Mouse (Mus musculus) neural tube, embryonic 10.5 days (tissue): ENCODE results near the gene Lrrc46.
A peak's percentile ranks its signal among the peaks of the same experiment; 100 is the strongest.

Source experiments
- DNase-seq: peaks from one replicate; pipeline ENCODE4 v3.0.0-alpha.2; 2017; ENCODE audit warnings: low spot score; ENCODE audit errors: extremely low spot score

Gene Lrrc46

GRCm38 (mm10) chr11:97013121-97013670 lies 28.0 kb downstream of the Lrrc46 start, which contains the start of gene Sp6:
Gene Sp6, plus strand, starts transcription at chr11:97013394.
- no peak for DNase-seq

GRCm38 (mm10) chr11:97009198-97009790 lies 31.9 kb downstream of the Lrrc46 start:
- no peak for DNase-seq

- DNase-seq: no peak
Measured at GRCm38 (mm10) chr11:97007093-97007794, 34.0 kb downstream of the Lrrc46 start.

- no peak for DNase-seq
Measured at GRCm38 (mm10) chr11:97003170-97003569, 38.0 kb downstream of the Lrrc46 start.

GRCm38 (mm10) chr11:96997380-96997956 lies 43.7 kb downstream of the Lrrc46 start:
- peak; percentile 66 for DNase-seq

GRCm38 (mm10) chr11:96996773-96997379 lies 44.3 kb downstream of the Lrrc46 start:
- no peak for DNase-seq

- no peak for DNase-seq
Measured at GRCm38 (mm10) chr11:96995836-96996772, 45.1 kb downstream of the Lrrc46 start.

GRCm38 (mm10) chr11:96995031-96995430 lies 46.2 kb downstream of the Lrrc46 start:
- no peak for DNase-seq

GRCm38 (mm10) chr11:96992722-96993311 lies 48.4 kb downstream of the Lrrc46 start:
- DNase-seq: peak; percentile 44

GRCm38 (mm10) chr11:96991501-96991900 lies 49.7 kb downstream of the Lrrc46 start:
- no peak for DNase-seq

GRCm38 (mm10) chr11:96987873-96988655 lies 53.1 kb downstream of the Lrrc46 start:
- no peak for DNase-seq

GRCm38 (mm10) chr11:96986463-96986862 lies 54.7 kb downstream of the Lrrc46 start:
- no peak for DNase-seq

- DNase-seq: no peak
Measured at GRCm38 (mm10) chr11:96984903-96985302, 56.3 kb downstream of the Lrrc46 start.
